Mouse (Mus musculus) small intestine, adult 2 months (tissue): ENCODE measurements around the gene Pdia5.

Experiments
- CTCF ChIP-seq: fragments of 200-500 bp; IDR thresholded peaks from 2 replicates; pipeline ENCODE4 v1.5.1; 2012; ENCODE audit warnings: low read depth, mild to moderate bottlenecking, control low read depth, inconsistent platforms, low read length, moderate library complexity, mixed read lengths; ENCODE audit not compliant: insufficient replicate concordance, insufficient read length; ENCODE audit errors: extremely low read depth
- POLR2A ChIP-seq: fragments of 200-500 bp; IDR thresholded peaks from 2 replicates; pipeline ENCODE4 v1.6.1; 2012; ENCODE audit warnings: low read depth, mild to moderate bottlenecking, control low read depth, inconsistent platforms, low read length, moderate library complexity

DNA sequence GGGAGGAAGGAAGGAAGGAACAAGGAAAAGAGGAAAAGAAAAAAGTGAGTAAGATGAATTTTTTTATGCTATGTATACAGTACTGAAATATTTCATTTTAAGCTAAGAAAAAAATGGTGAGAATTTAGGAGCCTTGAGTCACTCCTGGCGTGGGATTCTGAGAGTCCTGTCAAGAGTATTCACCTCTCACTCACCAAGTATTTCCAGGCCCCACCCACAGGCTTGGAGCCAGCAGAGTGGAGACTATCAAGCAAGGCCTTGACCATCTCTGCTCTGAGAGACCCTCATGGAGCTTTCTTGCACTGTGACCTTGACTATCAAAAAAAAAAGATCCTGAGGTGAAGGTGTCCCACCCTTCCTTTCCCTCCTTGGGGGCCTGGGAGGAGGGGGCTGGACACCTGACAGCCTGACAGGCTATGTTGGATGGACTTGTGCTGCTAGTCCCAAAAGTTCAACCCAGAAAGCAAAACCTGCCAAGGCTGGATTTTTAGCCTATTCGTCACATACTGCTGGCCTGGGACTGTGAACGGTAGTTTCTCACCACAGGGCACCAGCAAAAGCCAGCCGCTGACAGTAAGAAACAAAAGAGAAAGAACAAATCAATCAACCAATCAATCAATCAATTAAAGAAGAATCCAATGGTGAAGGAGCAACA, 10.6 kb upstream of the Pdia5 start:
- TF ChIP-seq CTCF (no peak), POLR2A (no peak)
